Mouse (Mus musculus) R1 (cell line): ENCODE measurements around the gene Akt1s1.
"Not testable (repeated sequence)": the region's sequence is repeated elsewhere in the genome, so short reads cannot be mapped to it uniquely, and the experiment has no call there.

Experiments
- DNase-seq: peaks from one replicate; pipeline ENCODE4 v3.0.0-alpha.2; 2018; ENCODE audit warnings: low read depth, low spot score

Akt1s1 gene

DNA sequence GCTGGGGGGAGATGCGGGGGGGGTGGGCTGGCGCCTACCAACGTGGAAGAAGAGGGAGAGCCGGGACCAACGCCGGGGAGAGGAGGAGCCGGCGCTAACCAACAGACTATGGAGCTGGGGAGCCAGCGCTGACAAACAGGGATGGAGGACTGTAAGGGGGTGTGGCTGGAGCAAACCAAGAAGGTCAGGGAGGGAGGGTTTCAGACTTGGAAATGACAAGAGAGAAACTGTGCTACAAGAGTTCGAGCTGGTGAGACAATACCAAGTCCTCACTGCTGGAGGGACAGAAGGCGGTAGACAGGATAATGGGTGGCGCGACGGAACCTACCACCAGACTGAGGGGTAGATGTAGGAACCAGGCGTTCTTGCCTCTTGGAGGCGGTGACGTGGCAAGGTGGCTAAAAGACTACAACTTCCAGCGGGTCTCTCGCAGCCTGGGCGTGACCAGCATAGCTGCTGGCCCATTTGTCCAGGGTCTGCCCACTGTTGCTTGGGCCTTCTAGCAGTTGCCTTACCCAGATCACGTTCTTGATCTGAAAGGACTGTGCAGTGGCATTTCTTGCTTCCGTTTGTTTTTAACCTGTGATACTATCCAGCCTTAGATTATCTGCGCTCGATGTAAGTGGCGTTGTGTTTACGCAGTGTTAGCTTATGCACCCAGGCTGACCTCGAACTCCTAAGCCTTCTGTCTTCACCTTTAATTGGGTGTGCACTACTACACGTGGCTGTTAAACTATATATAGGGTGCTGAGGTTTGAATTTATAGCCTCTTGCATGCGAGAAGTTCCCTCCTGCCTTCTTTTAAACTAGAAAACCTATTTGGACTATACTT, 21.1 kb downstream of the Akt1s1 start, which contains the start of gene Ptov1:
Ptov1 (minus strand) TSS at position 92 of the 832 bp plus-strand sequence.
- peak; percentile 99 for DNase-seq

DNA sequence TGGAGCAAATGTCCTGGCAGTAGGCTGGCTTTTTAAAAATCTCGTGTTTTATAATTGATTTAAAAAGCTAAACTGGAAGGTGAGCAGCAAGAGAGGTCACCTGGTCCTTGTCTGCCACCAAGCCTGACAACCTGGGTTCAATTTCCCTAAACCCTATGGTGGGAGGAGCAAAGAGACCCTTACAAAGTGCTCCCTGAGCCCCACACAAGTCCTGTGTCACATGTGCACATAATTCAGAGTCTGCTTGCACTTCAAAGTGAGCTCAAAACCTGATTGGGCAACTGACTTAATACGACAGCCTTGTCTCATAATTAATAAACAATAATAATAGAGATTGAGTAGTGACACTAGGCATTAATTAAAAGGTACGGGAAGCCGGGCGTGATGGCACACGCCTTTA, 21.8 kb downstream of the Akt1s1 start:
- no peak for DNase-seq

- peak; percentile 52 for DNase-seq
Measured at GRCm38 (mm10) chr7:44871181-44871580, 22.4 kb downstream of the Akt1s1 start.

- DNase-seq, result not testable (repeated sequence)
Measured at GRCm38 (mm10) chr7:44871774-44872173, 23.0 kb downstream of the Akt1s1 start.

GRCm38 (mm10) chr7:44877833-44878232, 29.0 kb downstream of the Akt1s1 start:
- DNase-seq, result no peak

GRCm38 (mm10) chr7:44883036-44883435, 34.2 kb downstream of the Akt1s1 start:
- no peak for DNase-seq

GRCm38 (mm10) chr7:44884637-44885036, 35.8 kb downstream of the Akt1s1 start:
- no peak for DNase-seq

- DNase-seq, result no peak
Measured at GRCm38 (mm10) chr7:44886964-44887363, 38.2 kb downstream of the Akt1s1 start.

GRCm38 (mm10) chr7:44888256-44889105, 39.7 kb downstream of the Akt1s1 start:
- DNase-seq, result no peak

DNA sequence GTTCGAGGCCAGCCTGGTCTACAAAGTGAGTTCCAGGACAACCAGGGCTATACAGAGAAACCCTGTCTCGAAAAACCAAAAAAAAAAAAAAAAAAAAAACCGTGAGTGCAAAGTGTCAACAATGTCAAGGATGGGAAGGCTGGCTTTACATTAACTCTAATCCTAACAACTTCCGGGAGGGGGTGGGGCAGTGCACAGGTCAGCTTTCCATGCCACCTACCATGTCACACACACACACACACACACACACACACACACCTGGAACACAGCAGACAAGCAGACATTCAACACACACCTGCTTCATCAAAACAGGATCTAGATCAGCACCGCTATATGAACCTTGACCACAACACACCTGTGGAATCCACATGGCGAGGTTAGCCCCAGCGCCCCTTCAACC, 41.4 kb downstream of the Akt1s1 start:
- DNase-seq, result no peak

- DNase-seq, result no peak
Measured at GRCm38 (mm10) chr7:44890737-44891136, 41.9 kb downstream of the Akt1s1 start.

DNA sequence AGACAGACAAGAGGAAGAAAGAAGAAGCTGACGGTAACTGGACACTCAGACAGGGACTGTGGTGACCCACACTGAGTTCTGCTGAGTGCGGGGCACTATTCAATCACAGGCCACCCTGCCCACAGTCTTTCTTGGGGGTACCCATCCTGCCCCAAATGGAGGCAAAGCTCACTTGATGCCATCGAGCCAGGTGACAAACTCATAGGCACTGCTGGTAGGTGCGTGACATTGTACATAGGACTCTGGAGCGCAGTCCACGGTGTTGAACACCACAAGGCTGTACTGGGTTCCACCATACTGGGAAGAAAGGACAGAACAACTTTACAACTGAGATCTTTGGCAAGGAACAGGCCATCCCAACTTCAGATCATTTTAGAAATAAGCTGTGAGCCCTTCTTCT, 42.8 kb downstream of the Akt1s1 start:
- DNase-seq, result no peak

- DNase-seq, result peak; percentile 96
Measured at GRCm38 (mm10) chr7:44892276-44892921, 43.6 kb downstream of the Akt1s1 start, which contains the start of gene Med25. Gene Med25, minus strand, starts transcription at chr7:44892712.

- no peak for DNase-seq
Measured at GRCm38 (mm10) chr7:44893197-44893596, 44.4 kb downstream of the Akt1s1 start.

DNA sequence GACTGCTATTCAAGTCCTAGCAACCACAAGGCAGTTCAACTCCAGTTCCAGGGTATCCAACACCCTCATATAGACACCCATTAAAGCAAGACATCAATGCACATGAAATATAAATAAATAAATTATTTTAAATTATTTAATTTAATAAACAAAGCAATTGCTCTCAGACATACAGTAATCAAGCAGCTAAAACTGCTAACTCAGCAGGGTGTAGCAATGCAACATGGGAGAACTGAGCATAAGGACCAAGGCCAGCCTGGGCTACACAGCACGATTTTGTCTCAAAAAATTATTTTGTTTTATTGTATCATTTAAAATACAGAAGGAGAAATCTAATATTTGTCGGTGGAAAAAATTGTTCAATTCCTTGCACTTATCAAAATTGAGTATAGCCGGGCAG, 45.4 kb downstream of the Akt1s1 start:
- DNase-seq, result no peak

GRCm38 (mm10) chr7:44895206-44895592, 46.4 kb downstream of the Akt1s1 start:
- DNase-seq, result no peak

- DNase-seq, result peak; percentile 99
Measured at GRCm38 (mm10) chr7:44895593-44896434, 47.0 kb downstream of the Akt1s1 start, which contains the start of gene Fuz. Gene Fuz, plus strand, starts transcription at chr7:44896079.

GRCm38 (mm10) chr7:44896499-44896898, 47.7 kb downstream of the Akt1s1 start:
- DNase-seq, result no peak

DNA sequence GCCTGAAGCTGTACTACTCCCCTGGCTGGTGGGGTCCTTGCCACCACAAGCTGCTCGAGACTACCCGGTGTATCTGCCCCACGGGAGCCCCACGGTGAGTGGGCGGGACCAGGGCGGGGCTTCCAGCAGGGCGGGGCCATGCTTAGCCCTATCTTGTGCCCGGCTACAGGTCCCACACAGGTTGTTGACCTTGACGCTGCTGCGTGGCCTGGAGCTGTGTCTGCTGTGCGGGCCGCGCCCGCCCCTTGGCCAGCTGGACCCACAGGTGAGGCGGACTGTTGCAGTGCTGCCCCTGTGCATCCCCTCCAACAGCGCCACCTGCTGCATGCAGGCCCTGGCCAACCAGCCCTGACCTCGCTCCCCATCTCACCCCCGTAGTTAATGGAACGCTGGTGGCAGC, 49.8 kb downstream of the Akt1s1 start:
- peak; percentile 78 for DNase-seq

GRCm38 (mm10) chr7:44900632-44901031, 51.8 kb downstream of the Akt1s1 start:
- no peak for DNase-seq

DNA sequence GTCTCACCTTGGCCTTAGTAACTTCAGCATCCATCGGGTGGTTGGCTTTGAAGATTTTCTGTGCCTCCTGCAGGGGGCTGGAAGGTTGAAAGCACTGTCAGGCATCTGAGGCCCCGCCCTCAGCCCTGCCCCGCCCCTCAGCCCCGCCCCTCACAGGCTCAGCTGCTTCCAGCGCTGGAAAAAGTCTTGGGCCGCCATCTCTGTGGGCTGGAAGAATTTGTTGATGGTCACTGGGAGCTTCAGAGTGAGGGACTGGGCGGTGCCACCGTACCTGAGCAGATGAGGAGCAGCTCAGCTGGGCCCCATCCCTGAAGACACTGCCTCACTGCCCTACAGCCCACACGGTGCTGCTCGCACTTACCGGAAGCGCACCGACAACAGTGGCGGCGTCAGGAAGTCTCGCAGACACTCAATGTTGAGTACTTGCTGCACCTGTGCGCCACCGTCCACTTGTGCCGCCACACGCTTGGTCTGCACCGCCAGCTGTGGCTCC, 52.5 kb downstream of the Akt1s1 start:
- peak; percentile 89 for DNase-seq
